Mouse (Mus musculus) heart, embryonic 12.5 days (tissue): ENCODE measurements around the gene Siae. TPM values are rescaled to one million over a fixed set of nuclear protein-coding genes. Genes with fewer than 3 reads are reported as not detected.

Experiments used
- ATAC-seq: fragments of 200-750 bp; cut with Nextera tagmentation; 2 replicates; pipeline ENCODE4 v1.8.0; 2017; ENCODE audit warnings: moderate TSS enrichment, moderate library complexity; ENCODE audit not compliant: insufficient number of reproducible peaks, low FRiP score
- H3K27ac ChIP-seq: fragments of 300-500 bp; sonication (generic); 2 replicates; pipeline ENCODE4 v1.5.1; 2016; ENCODE audit warnings: mild to moderate bottlenecking, moderate library complexity; ENCODE audit not compliant: poor library complexity, severe bottlenecking
- H3K27me3 ChIP-seq: fragments of 300-500 bp; sonication (generic); replicated peaks from 2 replicates; pipeline ENCODE4 v1.6.1; 2016; ENCODE audit warnings: mild to moderate bottlenecking, moderate library complexity
- H3K36me3 ChIP-seq: fragments of 300-500 bp; sonication (generic); 2 replicates; pipeline ENCODE4 v1.6.1; 2016; ENCODE audit warnings: mild to moderate bottlenecking, moderate library complexity
- H3K4me1 ChIP-seq: fragments of 300-500 bp; sonication (generic); replicated peaks from 2 replicates; pipeline ENCODE4 v1.6.1; 2016; ENCODE audit warnings: mild to moderate bottlenecking
- H3K4me2 ChIP-seq: fragments of 300-500 bp; sonication (generic); 2 replicates; pipeline ENCODE4 v1.6.1; 2016; ENCODE audit warnings: mild to moderate bottlenecking, moderate library complexity
- H3K4me3 ChIP-seq: fragments of 300-500 bp; sonication (generic); 2 replicates; pipeline ENCODE4 v1.5.1; 2016; ENCODE audit warnings: mild to moderate bottlenecking
- H3K9ac ChIP-seq: fragments of 300-500 bp; sonication (generic); 2 replicates; pipeline ENCODE4 v1.6.1; 2016; ENCODE audit warnings: mild to moderate bottlenecking, moderate library complexity
- H3K9me3 ChIP-seq: fragments of 300-500 bp; sonication (generic); replicated peaks from 2 replicates; pipeline ENCODE4 v1.6.1; 2016; ENCODE audit warnings: mild to moderate bottlenecking, moderate library complexity
- WGBS: fragments of 180-500 bp; shearing (Covaris S2); methylation state at CpG from one replicate; pipeline ENCODE4 v1.1.7; 2016; 5-methylcytosine and 5-hydroxymethylcytosine counted together
- polyA plus RNA-seq: library from polyadenylated mRNA; unstranded; fragments of >200 nt; fragmentation: Nextera tagmentation; extraction: Ambion mirVana; gene quantifications from 2 replicates; pipeline ENCODE4 v1.2.1, GENCODE M21; 2016

Siae gene
- polyA plus RNA-seq, 1 experiment from 2014 or later = 11.1 TPM

- Histone ChIP-seq H3K4me2 (no peak overlapping the region), H3K27me3 (peaks cover 24% of the 10 kb centered on the region), H3K9ac (no peak overlapping the region), H3K4me1 (peaks cover 24% of the 10 kb centered on the region), H3K27ac (no peak overlapping the region), H3K9me3 (no peaks in the 10 kb centered on the region), H3K4me3 (no peak overlapping the region), H3K36me3 (no peaks in the 10 kb centered on the region)
- WGBS = 74% methylated on average over 3 of the region's 3 CpGs
- no peak for ATAC-seq
Observed at GRCm38 (mm10) chr9:37556366-37556765, 868 bp downstream of the Siae start.

GRCm38 (mm10) chr9:37560617-37561016, 5.1 kb downstream of the Siae start:
- ATAC-seq = no peak
- H3K36me3 ChIP-seq = no peaks in the 10 kb centered on the region
- peaks cover 2% of the 10 kb centered on the region for H3K4me1 ChIP-seq
- no peaks in the 10 kb centered on the region for H3K9me3 ChIP-seq
- no peak overlapping the region for H3K4me2 ChIP-seq
- no peak overlapping the region for H3K27ac ChIP-seq
- no peak overlapping the region for H3K9ac ChIP-seq
- peaks cover 4% of the 10 kb centered on the region; the same call in 1 of the 2 replicates for H3K27me3 ChIP-seq
- 88% methylated on average over 2 of the region's 2 CpGs for WGBS
- no peak overlapping the region for H3K4me3 ChIP-seq

GRCm38 (mm10) chr9:37563805-37564204, 8.3 kb downstream of the Siae start:
- ATAC-seq = no peak
- 0 out of 2 replicates have a peak, but pooled peaks cover 3% of the 10 kb centered on the region for H3K27me3 ChIP-seq
- H3K9me3 ChIP-seq = no peaks in the 10 kb centered on the region
- no peak overlapping the region for H3K9ac ChIP-seq
- no peaks in the 10 kb centered on the region for H3K36me3 ChIP-seq
- H3K4me3 ChIP-seq = no peak overlapping the region
- WGBS = 52% methylated on average over 1 of the region's 1 CpGs
- no peak overlapping the region for H3K4me2 ChIP-seq
- no peak overlapping the region for H3K27ac ChIP-seq
- H3K4me1 ChIP-seq = peaks cover 15% of the 10 kb centered on the region

- no peak overlapping the region for H3K4me3 ChIP-seq
- 0 out of 2 replicates have a peak, but pooled peaks cover 3% of the 10 kb centered on the region for H3K27me3 ChIP-seq
- H3K27ac ChIP-seq = no peak overlapping the region
- H3K9ac ChIP-seq = no peak overlapping the region
- ATAC-seq = no peak
- WGBS = 72% methylated on average over 2 of the region's 2 CpGs
- H3K4me2 ChIP-seq = no peak overlapping the region
- H3K4me1 ChIP-seq = peaks cover 27% of the 10 kb centered on the region
- H3K36me3 ChIP-seq = no peaks in the 10 kb centered on the region
- no peaks in the 10 kb centered on the region for H3K9me3 ChIP-seq
Observed at GRCm38 (mm10) chr9:37567019-37567418, 11.5 kb downstream of the Siae start.

GRCm38 (mm10) chr9:37567454-37567853, 12.0 kb downstream of the Siae start:
- 52% methylated on average over 5 of the region's 5 CpGs for whole genome bisulfite sequencing
- no peak for ATAC-seq
- Histone ChIP-seq H3K4me3 (no peak overlapping the region), H3K27me3 (0 out of 2 replicates have a peak, but pooled peaks cover 3% of the 10 kb centered on the region), H3K36me3 (no peaks in the 10 kb centered on the region), H3K4me1 (peaks cover 31% of the 10 kb centered on the region), H3K4me2 (peak overlapping the region; percentile 55), H3K9me3 (no peaks in the 10 kb centered on the region), H3K27ac (no peak overlapping the region), H3K9ac (no peak overlapping the region)

GRCm38 (mm10) chr9:37567892-37568604, 12.6 kb downstream of the Siae start:
- Histone ChIP-seq H3K4me1 (peaks cover 36% of the 10 kb centered on the region), H3K27ac (no peak overlapping the region), H3K4me2 (peak overlapping the region; percentile 55), H3K36me3 (no peaks in the 10 kb centered on the region), H3K27me3 (0 out of 2 replicates have a peak, but pooled peaks cover 3% of the 10 kb centered on the region), H3K9me3 (no peaks in the 10 kb centered on the region), H3K4me3 (no peak overlapping the region), H3K9ac (0 out of 2 replicates have a peak overlapping the region, but pooled peaks have one; percentile 19)
- WGBS = 22% methylated on average over 15 of the region's 15 CpGs
- no peak for ATAC-seq

GRCm38 (mm10) chr9:37568605-37569214, 13.2 kb downstream of the Siae start:
- no peak for ATAC-seq

GRCm38 (mm10) chr9:37569231-37569835, 13.8 kb downstream of the Siae start:
- Histone ChIP-seq H3K9me3 (no peaks in the 10 kb centered on the region), H3K27me3 (0 out of 2 replicates have a peak, but pooled peaks cover 3% of the 10 kb centered on the region), H3K9ac (no peak overlapping the region), H3K27ac (no peak overlapping the region), H3K4me2 (no peak overlapping the region), H3K36me3 (no peaks in the 10 kb centered on the region), H3K4me1 (peaks cover 40% of the 10 kb centered on the region), H3K4me3 (no peak overlapping the region)
- no peak for ATAC-seq
- 57% methylated on average over 2 of the region's 2 CpGs for WGBS

More at GRCm38 (mm10) chr9:37568605-37569214, 13.2 kb downstream of the Siae start:
- WGBS = 36% methylated on average over 4 of the region's 4 CpGs
- H3K4me3 ChIP-seq = no peak overlapping the region
- H3K27me3 ChIP-seq = 0 out of 2 replicates have a peak, but pooled peaks cover 3% of the 10 kb centered on the region
- H3K9me3 ChIP-seq = no peaks in the 10 kb centered on the region
- no peak overlapping the region for H3K9ac ChIP-seq
- no peaks in the 10 kb centered on the region for H3K36me3 ChIP-seq
- no peak overlapping the region for H3K27ac ChIP-seq
- H3K4me1 ChIP-seq = peaks cover 40% of the 10 kb centered on the region
- peak overlapping the region; percentile 55 for H3K4me2 ChIP-seq

GRCm38 (mm10) chr9:37572204-37572876, 16.8 kb downstream of the Siae start:
- no peaks in the 10 kb centered on the region for H3K36me3 ChIP-seq
- H3K4me2 ChIP-seq = no peak overlapping the region; the same call in 1 of the 2 replicates
- no peak overlapping the region for H3K4me3 ChIP-seq
- H3K27ac ChIP-seq = no peak overlapping the region
- ATAC-seq = no peak
- no peak overlapping the region for H3K9ac ChIP-seq
- 10% methylated on average over 3 of the region's 3 CpGs for WGBS
- H3K4me1 ChIP-seq = peaks cover 45% of the 10 kb centered on the region
- no peaks in the 10 kb centered on the region for H3K9me3 ChIP-seq
- H3K27me3 ChIP-seq = no peaks in the 10 kb centered on the region

GRCm38 (mm10) chr9:37576436-37576930, 21.0 kb downstream of the Siae start:
- Histone ChIP-seq H3K9ac (no peak overlapping the region), H3K4me2 (peak overlapping the region; percentile 34), H3K36me3 (no peaks in the 10 kb centered on the region), H3K27ac (no peak overlapping the region), H3K4me3 (no peak overlapping the region), H3K27me3 (no peaks in the 10 kb centered on the region), H3K9me3 (no peaks in the 10 kb centered on the region), H3K4me1 (peaks cover 23% of the 10 kb centered on the region)
- no peak for ATAC-seq
- 27% methylated on average over 14 of the region's 14 CpGs for WGBS
